Mouse (Mus musculus) hindbrain, embryonic 10.5 days (tissue): ENCODE measurements at regions not wholly inside any gene's neighbourhood (a gene's known extent, or its start where the extent isn't known, plus 50 kb on each side); places are given as distances from the start of the nearest gene placed in this dataset.
A peak's percentile ranks its signal among the peaks of the same experiment; 100 is the strongest.

ENCODE experiments used
- DNase-seq: peaks from one replicate; pipeline ENCODE4 v3.0.0-alpha.2; 2017; ENCODE audit warnings: low spot score
- H3K27ac ChIP-seq: fragments of 300-500 bp; sonication (generic); 2 replicates; pipeline ENCODE4 v1.5.1; 2016; ENCODE audit warnings: mild to moderate bottlenecking, moderate library complexity
- H3K27me3 ChIP-seq: fragments of 300-500 bp; sonication (generic); 2 replicates; pipeline ENCODE4 v1.6.1; 2016; ENCODE audit warnings: mild to moderate bottlenecking; ENCODE audit not compliant: poor library complexity, insufficient read depth, severe bottlenecking
- H3K36me3 ChIP-seq: fragments of 300-500 bp; sonication (generic); 2 replicates; pipeline ENCODE4 v1.6.1; 2016; ENCODE audit warnings: mild to moderate bottlenecking, moderate library complexity
- H3K4me1 ChIP-seq: fragments of 300-500 bp; sonication (generic); replicated peaks from 2 replicates; pipeline ENCODE4 v1.6.1; 2016; ENCODE audit warnings: mild to moderate bottlenecking
- H3K4me3 ChIP-seq: fragments of 300-500 bp; sonication (generic); 2 replicates; pipeline ENCODE4 v1.5.1; 2016; ENCODE audit warnings: mild to moderate bottlenecking, moderate library complexity
- H3K9me3 ChIP-seq: fragments of 300-500 bp; sonication (generic); 2 replicates; pipeline ENCODE4 v1.6.1; 2016; ENCODE audit warnings: mild to moderate bottlenecking, moderate library complexity
- WGBS: fragments of 180-500 bp; shearing (Covaris S2); methylation state at CpG from one replicate; pipeline ENCODE4 v1.1.7; 2016; 5-methylcytosine and 5-hydroxymethylcytosine counted together

DNA sequence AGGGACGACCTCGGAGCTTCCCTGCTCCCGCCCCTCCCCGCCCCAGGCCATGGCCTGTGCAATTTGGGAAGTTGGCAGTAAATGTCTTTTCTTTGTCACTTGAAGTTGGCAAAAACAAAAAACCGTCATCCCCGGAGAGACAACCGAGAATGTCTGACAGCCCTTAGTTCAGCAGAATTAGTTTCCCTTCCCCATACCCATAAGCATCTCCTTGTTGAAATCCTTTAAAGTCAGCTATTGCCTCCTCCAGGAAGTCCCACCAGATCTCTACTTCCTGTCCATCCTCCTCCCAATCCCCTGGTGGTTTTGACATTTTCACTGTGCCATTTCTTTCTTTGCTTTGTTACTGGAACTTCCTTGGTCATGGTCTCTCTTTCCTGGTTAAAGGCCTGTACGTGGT lies 54.8 kb downstream of the Foxb1 start:
- Histone ChIP-seq H3K27ac (no peak overlapping the region), H3K36me3 (no peaks in the 10 kb centered on the region), H3K9me3 (no peaks in the 10 kb centered on the region), H3K4me1 (no peaks in the 10 kb centered on the region), H3K4me3 (no peak overlapping the region), H3K27me3 (no peaks in the 10 kb centered on the region)
- 86% methylated on average over 8 of the region's 8 CpGs for WGBS
- DNase-seq = no peak

DNA sequence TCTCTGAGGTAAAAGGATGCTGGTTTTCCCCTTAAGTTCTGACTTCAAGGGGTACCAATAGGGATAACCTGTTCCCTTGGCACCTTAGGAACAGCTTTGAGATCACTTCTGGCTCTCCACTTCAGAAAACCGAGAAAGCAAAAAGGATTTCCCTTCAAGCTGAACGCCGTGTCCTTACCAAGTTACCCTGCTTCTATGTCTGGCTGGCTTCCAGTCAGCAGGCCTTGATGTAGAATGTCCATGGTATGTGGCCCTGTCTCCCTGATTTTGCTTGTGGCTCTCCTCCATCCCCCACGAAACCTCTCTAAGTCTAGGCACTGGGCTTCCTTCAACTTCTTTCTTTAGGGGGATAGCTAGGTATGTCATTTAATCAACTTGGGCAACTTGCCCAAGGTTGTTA lies 55.7 kb downstream of the Foxb1 start:
- Histone ChIP-seq H3K4me3 (no peak overlapping the region), H3K9me3 (no peaks in the 10 kb centered on the region), H3K4me1 (0 out of 2 replicates have a peak, but pooled peaks cover 4% of the 10 kb centered on the region), H3K27ac (no peak overlapping the region), H3K36me3 (no peaks in the 10 kb centered on the region), H3K27me3 (no peaks in the 10 kb centered on the region)
- DNase-seq = no peak
- 93% methylated on average over 4 of the region's 4 CpGs for WGBS

DNA sequence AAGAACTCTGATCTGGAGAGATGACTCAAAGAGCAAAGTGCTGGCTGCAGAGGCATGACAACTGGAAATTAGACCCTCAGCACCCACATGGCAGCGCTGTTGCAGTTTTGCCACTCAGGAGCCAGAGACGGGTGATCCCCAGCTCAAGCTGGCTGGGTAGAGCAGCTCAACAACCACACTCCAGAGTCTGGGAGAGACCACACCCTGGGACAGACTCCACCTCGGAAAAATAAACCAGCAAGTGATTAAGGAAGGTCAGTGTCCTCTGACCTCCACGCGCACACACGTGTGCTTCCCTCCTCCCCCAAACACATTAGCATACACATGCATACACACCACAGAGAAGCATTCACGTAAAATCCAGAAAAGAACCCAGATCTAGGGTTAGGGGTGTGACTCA lies 57.0 kb downstream of the Foxb1 start:
- no peak overlapping the region for H3K4me3 ChIP-seq
- H3K36me3 ChIP-seq = no peaks in the 10 kb centered on the region
- DNase-seq = no peak
- H3K4me1 ChIP-seq = 0 out of 2 replicates have a peak, but pooled peaks cover 4% of the 10 kb centered on the region
- H3K27ac ChIP-seq = no peak overlapping the region
- 78% methylated on average over 7 of the region's 7 CpGs for WGBS
- no peaks in the 10 kb centered on the region for H3K9me3 ChIP-seq
- H3K27me3 ChIP-seq = no peaks in the 10 kb centered on the region

DNA sequence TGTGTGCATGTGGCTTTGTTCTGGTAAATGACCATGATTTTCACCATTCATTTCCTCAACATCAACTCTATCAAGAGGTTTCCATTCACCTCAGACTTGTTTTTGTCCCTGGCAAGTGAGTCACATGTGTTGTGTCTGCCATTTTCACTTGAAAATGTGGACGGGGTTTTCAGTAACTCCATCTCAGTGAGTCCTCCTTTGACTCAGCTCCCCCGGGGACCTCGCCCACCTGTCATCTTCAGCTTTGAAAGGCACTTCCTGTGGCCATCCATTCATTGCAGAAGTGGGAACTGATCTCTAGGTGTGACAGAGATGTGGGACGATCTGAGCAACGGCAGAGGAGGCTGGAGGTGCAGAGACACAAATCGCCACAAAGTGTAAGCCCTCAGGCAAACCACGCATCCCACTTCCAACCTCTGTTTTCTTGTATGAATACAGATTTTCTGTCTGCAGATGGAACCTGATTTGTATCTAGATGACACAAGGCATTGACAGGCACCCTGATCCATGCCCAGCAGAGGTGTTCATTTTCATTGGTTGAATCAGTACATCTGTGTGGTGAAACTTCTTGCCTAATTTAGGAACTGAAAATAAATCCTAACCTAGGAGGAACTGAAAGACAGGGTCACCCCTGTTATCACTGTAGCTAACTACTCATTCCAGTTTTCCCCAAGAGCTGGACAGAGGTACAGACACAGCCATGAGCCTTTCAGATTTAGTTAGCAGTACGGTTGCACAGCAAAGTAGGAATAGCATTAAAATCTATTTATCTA lies 58.4 kb downstream of the Foxb1 start:
- Histone ChIP-seq H3K27ac (no peak overlapping the region), H3K36me3 (no peaks in the 10 kb centered on the region), H3K27me3 (no peaks in the 10 kb centered on the region), H3K4me3 (no peak overlapping the region), H3K9me3 (no peaks in the 10 kb centered on the region), H3K4me1 (peaks cover 4% of the 10 kb centered on the region; the same call in 1 of the 2 replicates)
- DNase-seq = no peak
- WGBS = 88% methylated on average over 8 of the region's 8 CpGs

DNA sequence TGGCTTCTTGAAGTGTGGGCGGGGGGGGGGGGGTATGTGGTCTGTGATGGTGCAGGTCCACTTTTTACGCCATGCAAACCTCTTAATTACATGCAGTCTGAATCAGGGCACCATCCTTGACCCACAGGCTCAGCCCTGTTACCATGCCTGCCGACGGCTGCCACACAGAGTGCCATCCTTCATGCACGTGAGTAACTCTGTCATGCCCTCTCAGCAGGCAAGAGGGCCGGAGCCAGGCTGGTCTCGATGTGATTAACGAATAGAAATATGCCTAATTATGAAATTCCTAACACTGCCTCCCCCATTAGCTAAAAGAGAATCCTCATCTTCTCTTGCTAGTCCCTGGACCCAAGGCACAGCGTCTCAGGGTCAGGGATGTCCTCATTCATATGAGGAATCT lies 60.0 kb downstream of the Foxb1 start:
- 83% methylated on average over 9 of the region's 9 CpGs for WGBS
- H3K27ac ChIP-seq = no peak overlapping the region

DNA sequence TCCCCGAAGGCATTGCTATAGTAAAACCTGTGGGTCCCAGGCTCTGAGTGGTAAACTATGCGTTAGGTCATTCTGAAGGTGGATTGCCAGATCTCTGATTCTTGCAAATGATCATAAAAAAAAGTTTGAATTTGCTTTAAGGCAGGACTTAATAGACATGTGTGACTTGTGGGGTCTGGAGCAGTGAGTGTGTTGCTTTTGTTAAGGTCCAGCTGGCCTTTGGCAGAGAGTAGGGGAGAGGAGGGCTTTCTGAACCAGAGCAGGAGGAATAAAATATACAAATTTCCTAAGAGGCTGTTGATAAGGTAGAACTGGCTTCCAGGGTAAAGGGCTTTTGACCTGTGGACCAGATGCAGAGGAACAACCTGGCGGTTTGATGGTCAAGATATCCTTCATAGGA lies 69.0 kb downstream of the Foxb1 start:
- WGBS = 94% methylated on average over 3 of the region's 3 CpGs
- Histone ChIP-seq H3K27ac (no peak overlapping the region), H3K36me3 (no peaks in the 10 kb centered on the region), H3K4me3 (no peak overlapping the region), H3K9me3 (no peaks in the 10 kb centered on the region), H3K27me3 (no peaks in the 10 kb centered on the region; the same call in 1 of the 2 replicates), H3K4me1 (peaks cover 13% of the 10 kb centered on the region; the same call in 1 of the 2 replicates)
- DNase-seq = no peak

More for the DNA sequence above, 60.0 kb downstream of the Foxb1 start:
- Histone ChIP-seq H3K4me3 (no peak overlapping the region), H3K27me3 (no peaks in the 10 kb centered on the region), H3K4me1 (peaks cover 4% of the 10 kb centered on the region; the same call in 1 of the 2 replicates), H3K36me3 (no peaks in the 10 kb centered on the region), H3K9me3 (no peaks in the 10 kb centered on the region)
- DNase-seq = no peak

DNA sequence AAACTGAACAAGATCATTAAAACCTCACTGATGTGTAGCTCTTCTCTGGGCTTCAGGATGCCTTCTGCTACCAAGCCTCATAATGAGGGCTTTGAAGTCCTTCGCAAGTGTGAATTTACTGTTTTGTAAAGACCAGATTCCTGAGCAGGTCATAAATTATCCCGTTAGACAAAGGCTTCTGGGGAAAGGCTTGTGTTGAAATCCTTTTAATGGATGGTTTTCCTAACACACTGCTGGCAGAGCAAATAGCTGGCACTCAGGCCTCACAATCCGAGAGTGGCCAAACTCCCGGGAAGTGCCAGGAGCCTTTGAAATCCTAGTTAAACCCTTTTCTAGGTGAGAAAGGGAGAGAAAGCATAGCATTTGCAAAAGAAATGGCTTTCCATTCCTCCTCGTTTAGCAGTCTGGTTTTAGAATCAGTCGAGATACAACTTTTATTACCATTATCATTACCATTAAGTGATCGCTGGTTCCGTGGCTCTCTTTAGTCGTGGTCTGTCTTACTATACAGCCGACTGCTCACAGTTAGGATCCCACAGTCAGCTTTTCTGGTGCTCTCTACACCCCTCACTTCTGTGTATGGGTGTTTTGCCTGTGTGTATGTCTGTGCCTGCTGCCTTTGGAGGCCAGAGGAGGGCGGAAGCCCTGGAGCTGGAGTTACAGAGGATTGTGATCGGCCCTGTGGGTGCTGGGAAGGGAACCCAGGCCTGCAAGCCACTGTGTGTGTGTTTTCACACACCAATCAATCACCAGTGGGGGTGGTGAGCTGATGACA lies 73.2 kb downstream of the Foxb1 start:
- no peak overlapping the region for H3K4me3 ChIP-seq
- no peak overlapping the region for H3K27ac ChIP-seq

DNA sequence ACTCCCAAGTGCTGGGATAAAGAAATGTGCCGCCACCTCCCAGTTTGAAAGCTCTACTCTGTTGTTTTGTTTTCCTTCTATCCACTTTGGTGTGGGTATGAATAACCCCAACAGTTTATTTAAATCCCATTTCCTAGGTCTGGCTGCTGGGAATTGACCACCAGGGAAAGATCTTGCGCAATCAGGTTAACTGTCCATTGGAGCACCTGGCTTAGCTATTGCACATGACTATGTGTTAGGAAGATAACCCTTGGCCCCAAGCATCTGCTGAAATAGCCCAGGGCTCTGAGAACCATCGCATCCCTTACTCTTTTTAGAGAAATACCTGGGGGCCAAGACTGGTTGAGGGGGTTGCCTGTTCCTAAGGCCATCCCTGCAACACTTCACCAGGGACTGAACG lies 74.0 kb downstream of the Foxb1 start:
- H3K27ac ChIP-seq = no peak overlapping the region
- H3K36me3 ChIP-seq = no peaks in the 10 kb centered on the region
- H3K27me3 ChIP-seq = peaks cover 4% of the 10 kb centered on the region; the same call in 1 of the 2 replicates
- 84% methylated on average over 4 of the region's 4 CpGs for WGBS
- DNase-seq = no peak
- no peaks in the 10 kb centered on the region for H3K9me3 ChIP-seq
- peaks cover 25% of the 10 kb centered on the region for H3K4me1 ChIP-seq
- no peak overlapping the region for H3K4me3 ChIP-seq

More for the DNA sequence above, 73.2 kb downstream of the Foxb1 start:
- peaks cover 18% of the 10 kb centered on the region; the same call in 1 of the 2 replicates for H3K4me1 ChIP-seq
- DNase-seq = no peak
- no peaks in the 10 kb centered on the region for H3K9me3 ChIP-seq
- no peaks in the 10 kb centered on the region for H3K36me3 ChIP-seq
- peaks cover 4% of the 10 kb centered on the region; the same call in 1 of the 2 replicates for H3K27me3 ChIP-seq
- WGBS = 48% methylated on average over 12 of the region's 12 CpGs

DNA sequence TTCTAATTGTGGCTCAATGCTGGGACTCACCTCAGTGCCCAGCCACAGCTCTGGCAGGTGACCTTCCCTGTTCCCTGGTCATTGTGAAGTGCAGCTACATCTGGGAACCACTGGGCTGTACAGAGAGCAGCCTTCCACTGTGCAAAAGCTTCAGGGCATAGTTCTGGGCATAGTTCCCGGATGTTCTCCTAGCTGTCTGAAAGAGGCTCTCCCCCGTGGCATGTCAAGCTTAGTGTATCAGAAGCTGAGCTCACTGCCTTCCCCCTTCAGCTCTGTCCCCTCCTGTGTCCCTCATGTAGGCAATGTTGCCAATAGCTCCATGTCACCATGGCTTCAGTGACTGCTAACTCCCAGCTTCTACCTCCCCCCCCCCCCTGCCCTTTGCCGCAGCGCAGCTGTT lies 75.1 kb downstream of the Foxb1 start:
- H3K4me1 ChIP-seq = peaks cover 35% of the 10 kb centered on the region
- no peaks in the 10 kb centered on the region for H3K9me3 ChIP-seq
- peaks cover 4% of the 10 kb centered on the region; the same call in 1 of the 2 replicates for H3K27me3 ChIP-seq
- no peaks in the 10 kb centered on the region for H3K36me3 ChIP-seq
- no peak for DNase-seq
- 64% methylated on average over 4 of the region's 4 CpGs for WGBS
- no peak overlapping the region for H3K4me3 ChIP-seq
- no peak overlapping the region for H3K27ac ChIP-seq

DNA sequence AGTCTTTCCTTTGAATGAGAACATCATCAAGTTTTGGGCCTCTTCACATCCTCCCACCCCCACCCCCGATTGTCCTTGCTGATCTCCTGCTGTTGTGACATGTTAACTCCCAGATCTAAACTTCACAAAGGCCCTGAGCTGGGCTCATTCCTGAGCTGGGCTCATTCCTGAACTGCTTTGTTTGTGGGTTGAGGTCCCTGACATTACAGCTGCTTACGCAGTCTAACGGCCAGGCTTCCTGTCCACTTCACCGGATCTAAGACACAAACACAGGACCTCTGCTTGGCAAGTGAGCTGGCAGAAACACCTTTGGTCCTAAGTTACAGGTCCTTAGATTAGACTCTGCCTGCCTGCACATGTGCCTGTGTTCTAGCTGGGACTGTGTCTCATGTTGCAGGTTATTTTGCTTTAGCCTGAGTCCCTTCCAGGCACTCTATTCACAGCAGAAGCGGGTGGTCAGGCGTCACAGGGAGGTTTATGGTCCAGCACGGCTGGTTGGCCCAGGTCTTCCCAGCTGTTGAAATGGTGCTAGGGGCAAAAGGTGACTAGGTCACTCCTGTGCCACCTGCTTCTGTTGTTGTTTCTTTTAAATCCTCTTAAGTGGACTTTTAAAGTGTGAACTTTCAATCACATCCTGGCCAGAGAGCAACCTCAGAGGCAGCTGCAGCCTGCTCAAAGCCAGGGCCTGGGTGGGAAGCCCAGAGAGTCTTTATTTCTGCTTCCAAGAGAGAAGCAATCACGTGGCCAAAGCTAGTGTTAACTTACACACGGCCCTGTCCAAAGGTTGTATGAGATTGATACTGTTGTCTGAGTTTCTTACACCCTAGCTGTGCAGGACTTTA lies 79.1 kb downstream of the Foxb1 start:
- H3K36me3 ChIP-seq = no peaks in the 10 kb centered on the region
- H3K4me1 ChIP-seq = peaks cover 21% of the 10 kb centered on the region
- H3K4me3 ChIP-seq = no peak overlapping the region
- peak; percentile 41 for DNase-seq
- H3K9me3 ChIP-seq = no peaks in the 10 kb centered on the region
- H3K27ac ChIP-seq = peak overlapping the region; percentile 67
- 13% methylated on average over 9 of the region's 9 CpGs for WGBS
- peaks cover 9% of the 10 kb centered on the region; the same call in 1 of the 2 replicates for H3K27me3 ChIP-seq

DNA sequence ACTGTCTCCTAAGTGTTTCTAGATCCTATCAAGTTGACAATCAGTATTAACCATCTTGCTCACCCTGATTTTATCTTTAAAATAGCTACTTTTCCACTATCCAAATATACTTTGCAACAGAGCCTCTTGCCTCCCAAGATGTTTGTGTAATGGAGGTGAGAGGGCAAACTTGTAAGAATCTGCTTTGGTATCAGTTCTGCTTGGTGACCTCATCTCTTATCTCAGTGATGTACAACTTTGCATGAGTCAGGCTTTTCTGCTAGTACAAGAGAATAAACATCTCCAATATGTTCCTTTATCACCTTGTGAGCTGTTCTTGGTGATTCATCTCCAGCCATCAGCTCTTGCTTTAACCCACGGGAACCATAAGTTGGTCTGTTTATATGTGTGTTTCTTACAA lies 82.1 kb downstream of the Foxb1 start:
- no peak overlapping the region for H3K27ac ChIP-seq
- peaks cover 17% of the 10 kb centered on the region for H3K4me1 ChIP-seq
- no peak overlapping the region for H3K4me3 ChIP-seq
- H3K9me3 ChIP-seq = 0 out of 2 replicates have a peak, but pooled peaks cover 2% of the 10 kb centered on the region
- no peaks in the 10 kb centered on the region for H3K36me3 ChIP-seq
- WGBS = 98% methylated on average over 1 of the region's 1 CpGs
- DNase-seq = no peak
- H3K27me3 ChIP-seq = peaks cover 20% of the 10 kb centered on the region; the same call in 1 of the 2 replicates

DNA sequence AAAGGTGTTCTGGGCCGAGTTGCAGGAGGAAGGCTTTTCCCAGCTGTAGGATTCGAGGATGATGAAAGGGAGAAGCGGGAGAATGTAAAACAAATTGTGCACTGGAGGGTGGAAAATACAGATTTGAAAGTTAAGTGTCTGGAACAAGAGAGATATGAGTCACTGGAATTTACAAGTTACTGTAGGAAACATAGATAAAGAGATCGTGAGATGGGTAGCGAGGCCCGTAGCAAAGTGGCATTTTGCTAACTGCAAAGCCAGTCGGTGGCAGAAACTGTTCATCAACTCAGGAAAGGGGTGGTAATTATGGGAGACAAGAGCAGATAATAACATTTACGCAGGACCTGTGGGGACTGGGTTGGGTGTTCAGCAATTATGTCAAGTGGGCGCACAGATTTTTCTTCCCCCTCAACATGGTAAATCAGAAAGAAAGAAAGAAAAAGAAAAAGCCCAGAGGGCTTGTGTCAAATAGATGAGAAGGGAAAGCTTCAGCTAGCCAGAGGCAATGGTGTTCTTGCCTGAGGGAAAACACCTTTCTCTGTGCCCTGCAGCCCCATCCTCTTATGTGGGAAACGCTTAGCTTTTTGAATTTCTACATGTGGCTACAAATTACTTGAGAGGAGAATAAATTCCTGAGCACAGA lies 87.2 kb downstream of the Foxb1 start:
- Histone ChIP-seq H3K27me3 (peaks cover 66% of the 10 kb centered on the region), H3K27ac (no peak overlapping the region), H3K4me3 (no peak overlapping the region), H3K36me3 (no peaks in the 10 kb centered on the region), H3K4me1 (peaks cover 33% of the 10 kb centered on the region), H3K9me3 (0 out of 2 replicates have a peak, but pooled peaks cover 2% of the 10 kb centered on the region)
- 74% methylated on average over 10 of the region's 10 CpGs for WGBS
- DNase-seq = no peak
